Mouse (Mus musculus) spleen, postnatal 14 days (tissue): ENCODE results near the gene Gpr31b.
"Not testable (repeated sequence)": the region's sequence is repeated elsewhere in the genome, so short reads cannot be mapped to it uniquely, and the experiment has no call there.

ENCODE experiments used
- DNase-seq, 2 experiments: peaks; one replicate each; pipeline ENCODE4 v3.0.0; 2021 to 2022; ENCODE audit warnings: low spot score in 2 of 2

Gene Gpr31b

GRCm38 (mm10) chr17:13052124-13052813 is at the start of gene Gpr31b:
Gpr31b (minus strand) TSS chr17:13052296.
- DNase-seq, result not testable (repeated sequence)

DNA sequence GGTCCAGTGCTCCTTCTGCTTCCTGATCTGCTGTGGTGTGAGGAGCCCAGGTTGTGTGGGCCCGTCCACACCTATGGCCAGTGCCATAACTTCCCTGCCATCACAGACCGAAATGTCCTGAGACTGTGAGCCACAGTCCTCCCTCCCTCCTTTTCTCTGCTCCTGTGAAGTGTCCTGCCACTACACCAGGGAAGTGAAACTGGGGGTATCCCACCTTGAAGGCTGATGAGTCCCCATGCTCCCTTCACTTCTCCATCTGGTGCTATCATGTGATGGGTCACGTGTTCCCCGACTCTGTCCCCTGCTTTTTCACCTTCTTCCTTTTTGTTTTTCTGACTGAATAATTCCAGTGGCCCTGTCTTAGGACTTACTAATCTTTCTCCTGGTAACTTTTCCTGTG is 40.9 kb upstream of the Gpr31b start:
- not testable (repeated sequence) for DNase-seq

DNA sequence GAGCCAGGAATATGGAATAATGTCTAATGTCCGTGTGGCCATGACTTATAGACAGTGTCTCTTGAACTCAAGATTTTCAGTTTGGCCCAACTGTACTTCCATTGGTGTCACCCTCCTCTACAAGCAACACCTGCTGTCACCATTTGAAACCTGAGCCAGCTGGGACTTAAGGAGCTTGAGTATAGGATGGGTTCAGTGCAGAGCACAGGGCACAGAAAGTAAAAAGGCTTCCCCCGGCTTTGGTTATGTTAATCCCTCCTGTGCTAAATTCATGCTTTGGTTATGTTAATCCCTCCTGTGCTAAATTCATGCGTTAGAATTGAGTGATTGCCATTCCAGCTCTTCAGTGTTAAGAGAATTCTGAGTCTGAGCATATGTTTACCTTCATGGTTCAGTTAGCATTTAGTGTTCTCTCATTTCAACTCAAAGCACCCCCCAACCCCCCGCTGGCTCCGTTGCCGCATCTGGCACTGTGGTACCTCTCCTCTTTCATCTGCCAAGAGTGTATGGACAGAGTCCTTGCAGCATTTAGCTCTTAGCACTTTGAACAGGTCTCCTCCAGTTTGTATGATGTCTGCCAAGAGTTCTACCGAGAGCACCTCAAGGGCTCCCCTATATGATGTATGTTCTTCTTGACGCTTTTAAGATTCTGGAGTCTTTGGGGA is 40.1 kb upstream of the Gpr31b start:
- DNase-seq, result not testable (repeated sequence)

DNA sequence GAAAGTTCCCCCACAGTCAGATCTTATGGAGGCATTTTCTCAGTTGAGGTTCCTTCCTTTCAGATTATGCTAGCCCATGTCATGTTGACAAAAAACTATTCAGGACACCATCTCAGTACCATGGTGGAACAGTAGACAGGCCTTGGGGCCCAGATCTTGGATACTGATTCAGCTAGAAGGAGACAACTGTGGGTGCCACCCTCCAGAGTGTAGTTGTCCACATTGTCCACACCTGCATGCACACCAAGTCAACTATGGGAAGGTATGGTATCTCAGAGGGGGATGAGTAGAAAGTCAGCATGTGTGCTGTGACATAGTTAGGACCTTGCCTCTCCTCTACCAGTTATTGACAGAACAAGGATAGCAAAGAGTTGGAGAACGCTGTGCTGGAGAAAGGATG is 39.4 kb upstream of the Gpr31b start:
- not testable (repeated sequence) for DNase-seq

DNA sequence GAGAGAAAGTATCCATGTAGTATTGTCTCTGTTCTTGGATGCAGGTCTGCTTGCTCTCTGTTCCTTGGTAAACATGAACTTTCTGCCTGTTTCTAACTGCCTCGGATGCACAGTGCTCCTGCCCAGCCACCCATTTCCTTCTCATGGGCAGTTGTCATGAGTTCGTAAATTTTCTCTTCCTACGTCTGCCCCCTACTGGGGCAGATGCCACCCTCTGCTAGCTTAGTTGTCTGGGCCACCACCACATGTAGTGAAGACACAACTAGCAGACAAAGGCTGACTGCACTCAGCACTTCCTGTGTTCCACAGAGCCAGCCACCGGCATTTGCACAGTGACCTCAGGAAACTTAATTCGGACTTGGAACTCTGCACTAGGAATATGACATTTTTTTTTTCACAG is 17.1 kb upstream of the Gpr31b start:
- DNase-seq, result not testable (repeated sequence)

DNA sequence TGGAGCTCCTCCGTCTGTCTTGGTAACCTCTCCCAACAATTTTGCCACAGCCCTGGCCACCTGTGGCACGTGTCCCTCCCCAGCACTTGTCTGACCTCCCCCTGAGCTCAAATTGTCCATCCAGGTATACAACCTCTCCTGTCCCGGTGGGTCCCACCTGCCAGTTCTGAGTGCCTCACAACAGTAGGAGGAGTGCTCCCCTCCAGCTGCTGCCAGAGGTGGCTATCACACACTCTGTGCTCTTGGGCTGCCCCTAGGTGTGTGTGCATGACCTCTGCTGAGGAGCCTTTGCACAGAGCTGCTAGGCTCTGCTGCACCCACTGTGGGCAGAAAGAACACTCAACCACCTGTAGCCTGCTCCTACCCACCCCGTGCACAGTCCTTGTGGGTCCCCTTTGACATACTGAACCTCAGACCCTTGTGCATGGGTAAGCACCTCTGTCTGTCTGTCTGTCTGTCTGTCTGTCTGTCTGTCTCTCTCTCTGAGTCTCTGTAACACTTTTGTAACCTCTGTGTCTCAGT is 15.8 kb upstream of the Gpr31b start:
- DNase-seq, result not testable (repeated sequence)

GRCm38 (mm10) chr17:13062882-13063281 is 10.8 kb upstream of the Gpr31b start:
- DNase-seq, result not testable (repeated sequence)

- DNase-seq, result not testable (repeated sequence)
Measured at GRCm38 (mm10) chr17:13060804-13061203, 8.7 kb upstream of the Gpr31b start, which contains the start of gene Tcp10b. Tcp10b (plus strand) TSS chr17:13061104.

- peak in 1 of 2 experiments; percentile 7 for DNase-seq
Measured at GRCm38 (mm10) chr17:13043846-13044673, 8.0 kb downstream of the Gpr31b start.

DNA sequence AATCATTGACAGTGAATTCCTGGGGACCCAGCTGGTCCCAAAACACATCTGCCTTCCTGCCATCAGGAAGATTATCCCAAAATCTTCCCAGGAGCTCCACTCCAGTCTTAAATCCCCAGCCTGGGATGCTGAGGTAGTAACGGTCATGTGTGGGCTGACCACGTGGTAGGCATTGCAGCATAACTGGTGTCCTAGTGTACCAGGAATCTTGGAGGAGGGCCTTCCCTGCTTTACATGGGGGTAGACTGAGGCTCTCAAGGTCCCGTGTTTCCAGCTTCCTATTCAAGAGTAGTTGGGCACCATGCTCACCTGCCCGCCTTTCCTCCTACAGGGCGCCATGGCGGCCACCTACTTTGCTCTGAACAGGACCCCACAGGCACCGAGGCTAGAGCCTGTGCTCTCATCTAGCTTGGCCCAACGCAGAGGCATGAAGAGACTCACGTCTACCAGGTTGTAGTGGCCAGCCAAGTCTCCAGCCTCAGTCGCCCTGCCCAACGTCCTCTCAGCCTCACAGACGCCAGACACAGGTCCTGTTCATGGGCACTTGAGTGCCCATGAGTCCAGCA is 15.4 kb downstream of the Gpr31b start:
- not testable (repeated sequence) for DNase-seq

- no peak for DNase-seq
Measured at GRCm38 (mm10) chr17:13013316-13013715, 38.8 kb downstream of the Gpr31b start.

- no peak for DNase-seq
Measured at GRCm38 (mm10) chr17:13009887-13010286, 42.2 kb downstream of the Gpr31b start.

GRCm38 (mm10) chr17:13008528-13008927 is 43.6 kb downstream of the Gpr31b start:
- DNase-seq, result no peak

DNA sequence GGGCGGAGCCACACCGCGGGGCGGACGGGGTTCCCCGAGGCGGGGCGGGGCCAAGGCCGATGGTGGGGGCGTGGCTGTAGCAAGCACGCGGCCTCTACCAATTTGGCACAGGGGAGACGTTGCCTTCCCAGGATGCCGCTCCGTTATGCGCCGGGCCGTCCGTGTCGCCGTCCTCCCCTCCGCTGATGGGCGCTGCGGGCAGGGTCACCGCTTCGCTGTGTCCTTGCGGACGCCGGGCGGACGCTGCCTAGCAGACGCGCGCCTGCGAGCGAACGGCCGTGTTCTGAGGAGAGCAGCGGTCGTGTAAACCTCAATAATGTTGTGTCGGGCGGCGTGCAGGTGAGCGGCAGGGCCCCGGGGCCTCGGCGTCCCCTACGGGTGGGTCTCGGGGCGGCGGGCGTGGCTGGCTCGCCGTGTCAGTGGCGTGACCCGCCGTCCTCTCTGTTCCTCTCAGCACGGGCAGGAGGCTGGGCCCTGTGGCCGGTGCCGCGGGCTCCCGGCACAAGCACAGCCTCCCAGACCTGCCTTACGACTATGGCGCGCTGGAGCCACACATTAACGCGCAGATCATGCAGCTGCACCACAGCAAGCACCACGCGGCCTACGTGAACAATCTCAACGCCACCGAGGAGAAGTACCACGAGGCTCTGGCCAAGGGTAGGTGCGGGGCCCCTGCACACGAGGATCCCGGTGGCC is 44.2 kb downstream of the Gpr31b start:
- peak; percentile 99 for DNase-seq

- no peak for DNase-seq
Measured at GRCm38 (mm10) chr17:13006984-13007383, 45.1 kb downstream of the Gpr31b start.

GRCm38 (mm10) chr17:13006546-13006945 is 45.5 kb downstream of the Gpr31b start, which contains the start of gene Sod2:
Sod2 (plus strand) TSS chr17:13006846.
- DNase-seq, result not testable (repeated sequence)

- DNase-seq, result not testable (repeated sequence)
Measured at GRCm38 (mm10) chr17:13004436-13004835, 47.7 kb downstream of the Gpr31b start.

DNA sequence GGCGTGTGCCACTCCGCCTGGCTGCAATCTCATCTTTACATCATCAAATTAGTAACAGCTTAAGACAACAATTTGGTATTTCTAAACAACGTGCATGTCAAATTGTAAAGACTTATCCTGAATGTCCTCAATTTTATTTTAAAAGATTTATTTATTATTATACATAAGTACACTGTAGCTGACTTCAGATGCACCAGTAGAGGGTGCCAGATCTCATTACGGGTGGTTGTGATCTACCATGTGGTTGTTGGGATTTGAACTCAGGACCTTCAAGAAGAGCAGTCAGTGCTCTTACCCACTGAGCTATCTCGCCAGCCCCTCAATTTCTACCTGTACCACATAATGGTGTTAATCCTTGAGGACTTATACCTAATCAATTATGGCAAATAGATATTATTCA is 49.9 kb downstream of the Gpr31b start:
- DNase-seq, result not testable (repeated sequence)
